Mouse (Mus musculus) hindbrain, postnatal 0 days (tissue): Measurements from ENCODE around the gene Cer1. TPM values are rescaled to one million over a fixed set of nuclear protein-coding genes. Genes with fewer than 3 reads are reported as not detected.

Experiments
- ATAC-seq: fragments of 200-750 bp; cut with Nextera tagmentation; 2 replicates; pipeline ENCODE4 v1.8.0; 2017; ENCODE audit warnings: mild to moderate bottlenecking, moderate TSS enrichment, moderate library complexity
- DNase-seq: peaks from one replicate; pipeline ENCODE4 v3.0.0-alpha.2; 2015; ENCODE audit warnings: low spot score
- H3K27ac ChIP-seq: fragments of 300-500 bp; sonication (generic); 2 replicates; pipeline ENCODE4 v1.5.1; 2014; ENCODE audit warnings: mild to moderate bottlenecking
- H3K27me3 ChIP-seq: fragments of 300-500 bp; sonication (generic); 2 replicates; pipeline ENCODE4 v1.6.1; 2014; ENCODE audit warnings: low read length, mixed read lengths; ENCODE audit not compliant: insufficient read depth
- H3K36me3 ChIP-seq: fragments of 300-500 bp; sonication (generic); 2 replicates; pipeline ENCODE4 v1.6.1; 2014; ENCODE audit warnings: low read length, mixed read lengths; ENCODE audit not compliant: insufficient read depth
- H3K4me1 ChIP-seq: fragments of 300-500 bp; sonication (generic); 2 replicates; pipeline ENCODE4 v1.6.1; 2014; ENCODE audit warnings: antibody characterized with exemption, low read length, mixed read lengths; ENCODE audit not compliant: insufficient read depth
- H3K4me2 ChIP-seq: fragments of 300-500 bp; sonication (generic); 2 replicates; pipeline ENCODE4 v1.6.1; 2014; ENCODE audit warnings: low read depth, mild to moderate bottlenecking, low read length, moderate library complexity, mixed read lengths
- H3K4me3 ChIP-seq: fragments of 300-500 bp; sonication (generic); 2 replicates; pipeline ENCODE4 v1.5.1; 2014; ENCODE audit warnings: low read length
- H3K9ac ChIP-seq: fragments of 300-500 bp; sonication (generic); replicated peaks from 2 replicates; pipeline ENCODE4 v1.6.1; 2014; ENCODE audit warnings: mild to moderate bottlenecking, low read length, moderate library complexity, mixed read lengths
- H3K9me3 ChIP-seq: fragments of 300-500 bp; sonication (generic); 2 replicates; pipeline ENCODE4 v1.6.1; 2016; ENCODE audit warnings: low read length, mixed read lengths
- CTCF ChIP-seq: IDR thresholded peaks from 2 replicates; pipeline ENCODE4 v1.5.1; 2016; ENCODE audit warnings: antibody characterized with exemption, control low read depth, low read depth
- WGBS: fragments of 180-500 bp; shearing (Covaris S2); extraction: QIAGEN DNeasy Blood & Tissue Kit; methylation state at CpG from one replicate; pipeline ENCODE4 v1.1.7; 2014; 5-methylcytosine and 5-hydroxymethylcytosine counted together
- polyA plus RNA-seq: library from polyadenylated mRNA; unstranded; fragments of >200 nt; fragmentation: Nextera tagmentation; extraction: Ambion mirVana; gene quantifications from 2 replicates; pipeline ENCODE4 v1.2.1, GENCODE M21; 2015
- total RNA-seq: library from RNA; depleted of rRNA; stranded (reverse); fragments of >200 nt; gene quantifications from 2 replicates; pipeline ENCODE4 v1.2.3, GENCODE M21; 2014; rRNA removed

The Cer1 gene
- total and polyA plus RNA-seq, 2 experiments from 2014 or later, result not detected

DNA sequence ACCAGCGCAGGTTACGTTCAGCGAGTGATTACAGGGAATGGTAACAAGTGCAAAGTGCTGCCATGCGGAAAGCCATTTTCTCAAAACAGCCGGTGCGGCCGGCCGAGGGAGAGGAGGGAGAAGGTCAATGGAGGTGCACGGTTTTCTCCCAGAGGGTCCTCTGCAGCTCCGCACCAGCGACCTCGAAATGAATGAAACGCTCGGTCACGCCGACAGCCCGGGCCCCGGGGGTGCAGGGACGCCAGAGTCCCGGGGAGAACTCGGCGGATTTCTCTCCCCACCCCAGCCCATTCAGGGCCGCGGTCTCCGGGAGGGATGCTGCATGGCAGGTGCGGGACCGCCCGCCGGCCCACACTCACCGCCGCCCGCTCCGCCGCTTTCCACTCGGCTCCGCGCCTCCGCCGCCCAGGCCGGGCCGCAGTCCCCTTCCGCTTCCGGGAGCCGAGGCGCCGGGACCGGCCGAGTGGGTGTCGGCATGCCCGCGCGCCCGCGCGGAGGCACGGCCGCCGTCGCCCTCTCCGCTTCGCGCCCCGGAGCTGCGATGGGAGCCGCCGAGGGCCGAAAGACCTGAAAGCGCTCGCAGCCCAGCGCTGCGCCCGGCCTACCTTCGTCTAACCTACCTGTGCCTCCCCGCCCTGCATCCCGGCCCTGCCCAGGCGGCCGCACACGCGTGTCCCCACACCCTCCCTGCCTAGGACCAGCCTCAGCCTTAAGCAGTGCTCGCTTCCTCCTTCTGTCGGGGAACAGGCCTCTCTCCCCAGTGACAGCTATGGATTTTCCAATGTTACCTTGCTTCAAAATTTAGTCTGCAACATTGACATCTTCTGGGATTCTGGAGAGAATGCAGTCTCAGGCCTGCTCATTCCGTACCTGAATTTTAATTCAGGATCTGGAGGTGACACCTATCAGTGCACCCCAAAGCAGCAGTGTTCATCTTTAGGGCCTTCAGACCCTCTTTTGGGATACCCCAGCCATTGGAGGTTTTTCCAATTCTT lies 25.5 kb downstream of the Cer1 start, which contains the start of gene Zdhhc21:
Gene Zdhhc21, minus strand, starts transcription at position 828 of the 995 bp plus-strand sequence.
- Histone ChIP-seq H3K9me3 (no peaks in the 10 kb centered on the region), H3K4me3 (peak within 1 kb of the TSS; percentile 67), H3K4me2 (peak within 1 kb of the TSS; percentile 64), H3K36me3 (no peaks in the 10 kb centered on the region), H3K9ac (peak within 1 kb of the TSS; percentile 82), H3K4me1 (peaks cover 8% of the 10 kb centered on the region; the same call in 1 of the 2 replicates), H3K27me3 (no peaks in the 10 kb centered on the region), H3K27ac (peak within 1 kb of the TSS; percentile 93)
- TF ChIP-seq CTCF, result no peak
- peak; percentile 85 for DNase-seq
- WGBS, result under 1% methylated on average over 72 of the region's 82 CpGs
- peak; percentile 91 for ATAC-seq

DNA sequence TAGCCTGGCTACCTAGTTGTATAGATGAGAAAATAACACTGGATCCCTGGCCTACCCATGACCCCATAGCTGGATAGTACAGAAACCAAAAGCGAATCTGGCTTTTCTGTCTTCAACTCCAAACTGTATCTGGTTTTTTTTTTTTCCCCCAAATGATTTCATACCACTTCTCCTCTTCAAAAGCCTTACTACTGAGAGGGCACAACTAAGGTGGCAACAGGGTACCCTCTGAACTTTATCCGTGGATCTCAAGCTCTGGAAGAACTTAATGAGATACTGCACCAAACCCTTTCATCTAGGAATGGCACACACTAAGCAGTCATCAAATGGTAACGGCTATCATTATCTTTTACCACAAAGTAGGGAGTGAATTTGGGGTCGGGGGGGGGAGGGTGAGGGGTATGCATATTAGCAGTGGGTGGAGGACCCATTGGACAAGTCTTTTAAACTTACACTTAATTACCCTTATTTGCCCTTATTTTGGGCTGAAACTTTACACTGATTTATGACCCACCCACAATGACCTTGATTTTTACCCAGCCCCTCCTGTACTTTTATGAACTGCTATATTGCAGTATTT lies 26.4 kb downstream of the Cer1 start:
- H3K9ac ChIP-seq, result peak overlapping the region; percentile 82
- no peaks in the 10 kb centered on the region for H3K27me3 ChIP-seq
- ATAC-seq, result no peak
- H3K4me2 ChIP-seq, result peak overlapping the region; percentile 64
- WGBS, result 25% methylated on average over 4 of the region's 4 CpGs
- H3K36me3 ChIP-seq, result no peaks in the 10 kb centered on the region
- no peaks in the 10 kb centered on the region for H3K9me3 ChIP-seq
- DNase-seq, result no peak
- H3K4me3 ChIP-seq, result peak overlapping the region; percentile 67
- peaks cover 8% of the 10 kb centered on the region; the same call in 1 of the 2 replicates for H3K4me1 ChIP-seq
- TF ChIP-seq CTCF, result no peak
- H3K27ac ChIP-seq, result peak overlapping the region; percentile 93

DNA sequence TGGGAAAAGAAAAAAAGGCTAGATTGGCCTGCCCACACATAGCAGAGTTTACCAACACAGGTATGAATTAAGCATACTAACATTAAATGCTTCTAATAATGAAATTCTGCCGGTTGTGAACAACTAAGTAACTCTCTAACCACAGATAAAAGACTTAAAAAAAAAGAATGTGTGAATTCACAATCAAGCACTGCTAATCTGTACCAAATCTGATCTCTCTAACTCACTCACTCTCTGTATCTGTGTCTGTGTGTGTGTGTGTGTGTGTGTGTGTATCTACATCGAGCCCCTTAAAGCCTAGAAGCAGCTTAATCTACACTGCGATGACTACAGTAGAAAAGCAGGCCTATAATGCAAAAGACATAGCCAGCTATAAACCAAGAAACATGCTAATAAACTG lies 28.0 kb downstream of the Cer1 start:
- H3K9ac ChIP-seq, result no peak overlapping the region
- 0 out of 2 replicates have a peak, but pooled peaks cover 4% of the 10 kb centered on the region for H3K4me1 ChIP-seq
- H3K36me3 ChIP-seq, result no peaks in the 10 kb centered on the region
- DNase-seq (no peak), ATAC-seq (no peak)
- H3K4me3 ChIP-seq, result no peak overlapping the region
- no peak overlapping the region for H3K4me2 ChIP-seq
- H3K9me3 ChIP-seq, result no peaks in the 10 kb centered on the region
- no peak overlapping the region for H3K27ac ChIP-seq
- no peak for TF ChIP-seq CTCF
- 82% methylated on average over 3 of the region's 3 CpGs for WGBS
- no peaks in the 10 kb centered on the region for H3K27me3 ChIP-seq

- TF ChIP-seq CTCF, result no peak
- H3K4me1 ChIP-seq, result 0 out of 2 replicates have a peak, but pooled peaks cover 4% of the 10 kb centered on the region
- H3K4me3 ChIP-seq, result no peak overlapping the region
- no peaks in the 10 kb centered on the region for H3K9me3 ChIP-seq
- DNase-seq, result no peak
- no peak overlapping the region for H3K9ac ChIP-seq
- WGBS, result 86% methylated on average over 2 of the region's 2 CpGs
- no peaks in the 10 kb centered on the region for H3K27me3 ChIP-seq
- no peaks in the 10 kb centered on the region for H3K36me3 ChIP-seq
- no peak for ATAC-seq
- H3K27ac ChIP-seq, result no peak overlapping the region
- H3K4me2 ChIP-seq, result no peak overlapping the region
Measured at GRCm38 (mm10) chr4:82853809-82854208, 31.1 kb downstream of the Cer1 start.

- DNase-seq (no peak), ATAC-seq (no peak)
- H3K4me2 ChIP-seq, result no peak overlapping the region
- H3K27me3 ChIP-seq, result no peaks in the 10 kb centered on the region
- H3K4me3 ChIP-seq, result no peak overlapping the region
- no peak overlapping the region for H3K9ac ChIP-seq
- no peak overlapping the region for H3K27ac ChIP-seq
- no peaks in the 10 kb centered on the region for H3K9me3 ChIP-seq
- TF ChIP-seq CTCF, result no peak
- WGBS, result 54% methylated on average over 5 of the region's 5 CpGs
- H3K36me3 ChIP-seq, result peaks cover 3% of the 10 kb centered on the region; the same call in 1 of the 2 replicates
- H3K4me1 ChIP-seq, result no peaks in the 10 kb centered on the region
Measured at GRCm38 (mm10) chr4:82848552-82849234, 36.3 kb downstream of the Cer1 start.

DNA sequence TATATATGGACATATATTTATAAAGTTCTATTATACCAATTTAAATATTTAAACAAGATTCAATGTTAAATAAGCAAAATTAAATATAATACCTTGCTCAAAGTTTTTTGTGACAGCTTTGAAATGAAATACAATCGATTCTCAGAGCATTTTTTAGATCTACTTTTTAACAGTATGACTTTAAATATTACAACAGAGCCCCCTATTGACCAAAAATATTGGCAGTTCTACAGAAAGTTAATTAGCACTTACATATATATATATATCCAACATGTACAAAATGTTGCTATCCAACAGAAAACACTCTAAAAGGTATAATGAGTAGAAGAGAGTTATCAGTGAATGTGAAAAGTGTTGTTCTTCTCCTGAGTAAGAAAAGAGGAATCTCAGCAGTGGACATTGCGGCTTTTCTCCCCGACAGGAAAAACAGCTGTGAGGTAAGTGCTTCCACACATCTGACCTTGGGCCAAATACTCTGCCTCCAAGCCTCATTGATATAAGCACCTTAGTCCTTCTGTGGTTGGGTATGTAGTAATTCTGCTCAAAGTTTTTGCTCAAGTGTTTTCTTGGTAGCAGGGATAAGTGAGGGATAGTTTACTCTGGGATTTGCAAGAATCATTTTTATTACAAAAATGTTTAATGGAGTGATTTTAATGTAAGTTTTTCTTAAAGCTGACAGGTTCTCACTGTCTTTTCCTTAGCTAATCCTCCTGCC lies 47.3 kb downstream of the Cer1 start:
- Histone ChIP-seq H3K36me3 (peaks cover 25% of the 10 kb centered on the region), H3K4me2 (no peak overlapping the region), H3K4me1 (no peaks in the 10 kb centered on the region), H3K9ac (no peak overlapping the region), H3K27me3 (no peaks in the 10 kb centered on the region), H3K27ac (no peak overlapping the region), H3K4me3 (no peak overlapping the region), H3K9me3 (no peaks in the 10 kb centered on the region)
- ATAC-seq (no peak), DNase-seq (peak; percentile 75)
- no peak; the same call in 1 of the 2 replicates for TF ChIP-seq CTCF
- 67% methylated on average over 3 of the region's 3 CpGs for WGBS

Other genes starting within 250 kb of the Cer1 start
- 91.5 and 112 TPM in 2 replicates for gene Nfib, start 179.4 kb downstream of the Cer1 start, total RNA-seq
- 69.8 and 73.3 TPM in 2 replicates for gene Nfib, start 179.4 kb downstream of the Cer1 start, polyA plus RNA-seq
- 41.3 and 45.0 TPM in 2 replicates for gene Zdhhc21, start 25.2 kb downstream of the Cer1 start, total RNA-seq
- 13.4 and 14.0 TPM in 2 replicates for gene Zdhhc21, start 25.2 kb downstream of the Cer1 start, polyA plus RNA-seq
- gene Frem1, start 167.2 kb upstream of the Cer1 start, total RNA-seq, result 7.5 and 11.1 TPM in 2 replicates
- 1.8 and 1.9 TPM in 2 replicates for gene Frem1, start 167.2 kb upstream of the Cer1 start, polyA plus RNA-seq